26 mouse cellular contexts compared by ENCODE assay signal in genomic region chr1:179170555-179170954, GRCm38 (mm10).
A peak's percentile ranks its signal among the peaks of the same experiment; 100 is the strongest.
DNase-seq lines count a peak whose midpoint lies in the region; ATAC-seq and TF ChIP-seq lines count a peak whose summit lies in the region.
"Had no signal": no experiment of that assay in that cellular context is flagged by ENCODE, and none has a peak within 500 bp of the region (broad histone marks: within the 10 kb centered on the region; RNA-seq: fewer than 3 reads in every experiment).

No protein-coding gene starts in this region.

- H3K4me3 ChIP-seq in kidney, embryonic 15.5 days (replicated peaks), result no peak overlapping the region
- no peak overlapping the region for H3K4me3 ChIP-seq in MEL (ENCODE audit: control insufficient read depth in 1 of 2, insufficient read depth in 1 of 2, low read depth in 2 of 2, low read length in 2 of 2)
- H3K4me3 ChIP-seq: embryonic facial prominence, embryonic 13.5 days; embryonic facial prominence, embryonic 15.5 days; erythroblast, embryonic 14.5 days; forebrain, embryonic 10.5 days; forebrain, embryonic 12.5 days had no signal

- H3K79me2 ChIP-seq in MEL (ENCODE audit: control insufficient read depth, insufficient read depth, low read length, poor library complexity), result no peaks in the 10 kb centered on the region

- no peaks in the 10 kb centered on the region for H3K4me1 ChIP-seq in kidney, embryonic 15.5 days
- H3K4me1 ChIP-seq in MEL (ENCODE audit: control insufficient read depth in 1 of 2, insufficient read depth in 2 of 2, low read length in 2 of 2), result peaks cover 0 to 8% of the 10 kb centered on the region in 2 experiments; a peak in 3 of 4 replicates
- H3K4me1 ChIP-seq: embryonic facial prominence, embryonic 15.5 days had no signal

- peak; percentile 42 for DNase-seq in heart, adult 11 months
- no peak for DNase-seq in heart, adult 18-20 months
- DNase-seq in kidney, postnatal 25 days, result no peak
- no peak for DNase-seq in MEL (ENCODE audit: low read depth, low spot score)
- no peak for DNase-seq in testis, postnatal 10 days (ENCODE audit: low spot score)
- DNase-seq: adrenal gland, adult 2 months; adrenal gland, postnatal 10 days; adrenal gland, postnatal 25 days; B cell, adult 2 months; cerebellum, adult 11 months; cerebellum, adult 18-20 months; cerebellum, adult 8-10 months; cerebellum, adult 9-11 months; cerebellum, postnatal 14 days; cerebellum, postnatal 36 days; embryo, embryonic 11 days had no signal

- H3K4me2 ChIP-seq in kidney, embryonic 15.5 days, result no peak overlapping the region
- H3K4me2 ChIP-seq: embryonic facial prominence, embryonic 13.5 days; embryonic facial prominence, embryonic 15.5 days; forebrain, embryonic 12.5 days had no signal

- H3K9ac ChIP-seq in kidney, embryonic 15.5 days, result no peak overlapping the region
- no peak overlapping the region for H3K9ac ChIP-seq in MEL (ENCODE audit: control insufficient read depth, low read depth, low read length, poor library complexity, severe bottlenecking)
- H3K9ac ChIP-seq: embryonic facial prominence, embryonic 13.5 days; embryonic facial prominence, embryonic 15.5 days; forebrain, embryonic 12.5 days had no signal

- WGBS in kidney, embryonic 15.5 days, result 53% methylated on average over 8 of the region's 8 CpGs

- H3K27ac ChIP-seq in kidney, embryonic 15.5 days, result no peak overlapping the region
- peak overlapping the region; percentile 23; the same call in 1 of the 2 replicates for H3K27ac ChIP-seq in MEL (ENCODE audit: control insufficient read depth, low read depth, low read length)
- H3K27ac ChIP-seq: embryonic facial prominence, embryonic 13.5 days; embryonic facial prominence, embryonic 15.5 days; forebrain, embryonic 10.5 days; forebrain, embryonic 12.5 days had no signal

- no peaks in the 10 kb centered on the region for H3K9me3 ChIP-seq in kidney, embryonic 15.5 days (replicated peaks)
- H3K9me3 ChIP-seq in MEL (replicated peaks; ENCODE audit: insufficient read depth, low read length), result no peaks in the 10 kb centered on the region
- H3K9me3 ChIP-seq: embryonic facial prominence, embryonic 13.5 days; embryonic facial prominence, embryonic 15.5 days; forebrain, embryonic 10.5 days; forebrain, embryonic 12.5 days; G1E had no signal

- no peaks in the 10 kb centered on the region for H3K36me3 ChIP-seq in kidney, embryonic 15.5 days
- H3K36me3 ChIP-seq in MEL (ENCODE audit: control insufficient read depth in 1 of 2, insufficient read depth in 2 of 2, low read length in 2 of 2), result peaks cover 0 to 14% of the 10 kb centered on the region in 2 experiments; a peak in 2 of 4 replicates
- H3K36me3 ChIP-seq: embryonic facial prominence, embryonic 13.5 days; embryonic facial prominence, embryonic 15.5 days; forebrain, embryonic 10.5 days; forebrain, embryonic 12.5 days; G1E had no signal

- no peak for TF ChIP-seq EP300 in MEL (IDR thresholded peaks at IDR 0.05; ENCODE audit: low read depth in 1 of 2, low read length in 2 of 2)

- TF ChIP-seq CTCF in MEL (IDR thresholded peaks at IDR 0.05 in 2 of 3, conservative IDR thresholded peaks at IDR 0.05 in 1 of 3; ENCODE audit: control insufficient read depth in 1 of 3, insufficient read depth in 1 of 3, low read depth in 2 of 3, low read length in 3 of 3, poor library complexity in 1 of 3, severe bottlenecking in 1 of 3), result no peak

- no peak for TF ChIP-seq RAD21 in MEL (IDR thresholded peaks at IDR 0.05; ENCODE audit: low read depth, low read length)

- H3K27me3 ChIP-seq in kidney, embryonic 15.5 days, result no peaks in the 10 kb centered on the region
- no peaks in the 10 kb centered on the region for H3K27me3 ChIP-seq in MEL (ENCODE audit: control insufficient read depth in 1 of 2, insufficient read depth in 2 of 2, low read length in 2 of 2)
- H3K27me3 ChIP-seq: CH12.LX; embryonic facial prominence, embryonic 13.5 days; embryonic facial prominence, embryonic 15.5 days; forebrain, embryonic 12.5 days had no signal

- 0 out of 2 replicates have a peak, but pooled peaks have one; percentile 36 for ATAC-seq in kidney, embryonic 15.5 days (replicated peaks; ENCODE audit: low FRiP score)
- ATAC-seq: forebrain, embryonic 14.5 days; forebrain, embryonic 16.5 days had no signal

- no peak for TF ChIP-seq POLR2A in MEL (IDR thresholded peaks at IDR 0.05; ENCODE audit: control insufficient read depth in 1 of 2, insufficient read depth in 1 of 2, low read depth in 1 of 2, low read length in 2 of 2, poor library complexity in 1 of 2)

TF ChIP-seq in MEL, 35 proteins besides CTCF, POLR2A, EP300 and RAD21:
- TF ChIP-seq MEF2A (IDR thresholded peaks at IDR 0.05; ENCODE audit: extremely low read depth, insufficient replicate concordance, low read depth, low read length, poor library complexity, severe bottlenecking), result no peak
- no peak for TF ChIP-seq USF1 (IDR thresholded peaks at IDR 0.05; ENCODE audit: low read depth, low read length)
- no peak for TF ChIP-seq TBP (IDR thresholded peaks at IDR 0.05; ENCODE audit: low read depth, low read length)
- no peak for TF ChIP-seq MXI1 (IDR thresholded peaks at IDR 0.05; ENCODE audit: low read depth, low read length)
- TF ChIP-seq BHLHE40 (IDR thresholded peaks at IDR 0.05; ENCODE audit: borderline replicate concordance, low read depth, low read length), result no peak
- TF ChIP-seq CHD2 (IDR thresholded peaks at IDR 0.05; ENCODE audit: low read length), result no peak
- TF ChIP-seq MAX (IDR thresholded peaks at IDR 0.05; ENCODE audit: low read length), result no peak
- no peak for TF ChIP-seq MYB (IDR thresholded peaks at IDR 0.05; ENCODE audit: low read depth, low read length)
